Mouse (Mus musculus) neutrophil, adult 5-6 weeks (primary cell): Measurements from ENCODE around the gene Ces1e. TPM values are rescaled to one million over a fixed set of nuclear protein-coding genes. Genes with fewer than 3 reads are reported as not detected.
"Not testable (repeated sequence)": the region's sequence is repeated elsewhere in the genome, so short reads cannot be mapped to it uniquely, and the experiment has no call there.

Source experiments
- ATAC-seq: fragments of 151-379, 151-347 bp; 2 replicates; pipeline ENCODE4 v1.8.0; 2017; ENCODE audit warnings: mild to moderate bottlenecking, moderate TSS enrichment; ENCODE audit not compliant: insufficient number of reproducible peaks, poor library complexity, low FRiP score, severe bottlenecking; ENCODE audit errors: extremely low read depth
- total RNA-seq: library from RNA; stranded (forward); fragments of 200-1000 nt; gene quantifications from 2 replicates; pipeline ENCODE4 v1.2.3, GENCODE M21; 2017

Gene Ces1e
- not detected in 2 replicates for total RNA-seq

- no peak for ATAC-seq
These were observed at the start of gene Ces1e for GRCm38 (mm10) chr8:93229446-93229845. Gene Ces1e, minus strand, starts transcription at chr8:93229619.

GRCm38 (mm10) chr8:93278176-93278805 is 48.9 kb upstream of the Ces1e start:
- no peak for ATAC-seq

- no peak for ATAC-seq
These were observed 45.2 kb upstream of the Ces1e start for GRCm38 (mm10) chr8:93274609-93275008.

GRCm38 (mm10) chr8:93273321-93273720 is 43.9 kb upstream of the Ces1e start:
- ATAC-seq, result no peak

GRCm38 (mm10) chr8:93272686-93273085 is 43.3 kb upstream of the Ces1e start:
- ATAC-seq, result no peak

GRCm38 (mm10) chr8:93261436-93261835 is 32.0 kb upstream of the Ces1e start:
- ATAC-seq, result no peak

- no peak for ATAC-seq
These were observed 23.0 kb upstream of the Ces1e start for GRCm38 (mm10) chr8:93252400-93252925.

- no peak for ATAC-seq
These were observed 16.6 kb upstream of the Ces1e start for GRCm38 (mm10) chr8:93246057-93246456.

GRCm38 (mm10) chr8:93239884-93240283 is 10.5 kb upstream of the Ces1e start:
- ATAC-seq, result no peak

GRCm38 (mm10) chr8:93235681-93236080 is 6.3 kb upstream of the Ces1e start:
- no peak for ATAC-seq

GRCm38 (mm10) chr8:93234706-93235105 is 5.3 kb upstream of the Ces1e start:
- ATAC-seq, result no peak

GRCm38 (mm10) chr8:93234068-93234467 is 4.6 kb upstream of the Ces1e start:
- ATAC-seq, result no peak

- ATAC-seq, result no peak
These were observed 597 bp downstream of the Ces1e start for GRCm38 (mm10) chr8:93228673-93229370.

GRCm38 (mm10) chr8:93226471-93226870 is 2.9 kb downstream of the Ces1e start:
- ATAC-seq, result not testable (repeated sequence)

GRCm38 (mm10) chr8:93221896-93222295 is 7.5 kb downstream of the Ces1e start:
- no peak for ATAC-seq

GRCm38 (mm10) chr8:93217867-93218266 is 11.6 kb downstream of the Ces1e start:
- ATAC-seq, result no peak

GRCm38 (mm10) chr8:93217375-93217774 is 12.0 kb downstream of the Ces1e start:
- ATAC-seq, result no peak

- no peak for ATAC-seq
These were observed 18.3 kb downstream of the Ces1e start for GRCm38 (mm10) chr8:93211091-93211490.

GRCm38 (mm10) chr8:93199146-93199545 is 30.3 kb downstream of the Ces1e start:
- not testable (repeated sequence) for ATAC-seq
